Mouse (Mus musculus): ENCODE measurements at regions not wholly inside any gene's neighbourhood (a gene's known extent, or its start where the extent isn't known, plus 50 kb on each side); places are given as distances from the start of the nearest gene placed in this dataset.

DNA sequence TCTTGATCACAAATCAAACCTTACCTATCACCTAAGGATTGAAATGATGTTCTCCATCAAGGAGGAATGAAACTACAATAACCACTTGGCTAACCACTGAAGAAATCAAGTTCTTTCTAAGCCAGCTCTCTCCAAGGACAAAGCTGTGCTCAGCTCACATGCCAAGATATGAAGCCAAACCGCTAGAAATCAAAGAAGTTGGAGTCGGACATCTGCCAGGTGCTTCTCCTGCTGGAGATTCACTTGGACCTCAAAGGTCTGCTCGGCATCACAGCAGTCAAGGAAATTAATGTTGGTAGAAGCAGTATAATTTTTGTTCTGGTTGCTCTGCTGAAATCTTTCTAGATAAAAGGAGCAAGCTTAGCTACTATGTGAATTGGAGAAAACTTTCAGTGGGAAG lies 850.5 kb downstream of the Diaph3 start:
- Histone ChIP-seq H3K36me3 (ENCODE audit: control insufficient read depth, insufficient read depth, low read length) (no peaks in the 10 kb centered on the region), H3K9me3 (ENCODE audit: control insufficient read depth, low read depth, low read length) (no peaks in the 10 kb centered on the region), H3K4me3 (ENCODE audit: low read depth, low read length) (no peak overlapping the region), H3K9ac (replicated peaks; ENCODE audit: low read depth, low read length) (no peak overlapping the region), H3K4me1 (ENCODE audit: control insufficient read depth, insufficient read depth, low read length) (no peaks in the 10 kb centered on the region), H3K27me3 (ENCODE audit: control insufficient read depth, insufficient read depth, low read length) (no peaks in the 10 kb centered on the region), H3K27ac (ENCODE audit: low read length) (no peak overlapping the region), H3K4me2 (replicated peaks; ENCODE audit: low read depth, low read length) (no peak overlapping the region)
- WGBS = 93% methylated on average over 3 of the region's 3 CpGs
- ATAC-seq (ENCODE audit: insufficient number of reproducible peaks, insufficient read depth, low FRiP score, low read depth) = no peak

GRCm38 (mm10) chr14:86261640-86262230 lies 879.3 kb downstream of the Diaph3 start:
- WGBS = 51% methylated on average over 8 of the region's 8 CpGs
- H3K4me3 ChIP-seq (ENCODE audit: low read depth, low read length) = no peak overlapping the region
- H3K27me3 ChIP-seq (ENCODE audit: control insufficient read depth, insufficient read depth, low read length) = no peaks in the 10 kb centered on the region
- no peaks in the 10 kb centered on the region for H3K4me1 ChIP-seq (ENCODE audit: control insufficient read depth, insufficient read depth, low read length)
- H3K4me2 ChIP-seq (replicated peaks; ENCODE audit: low read depth, low read length) = no peak overlapping the region
- no peak overlapping the region for H3K9ac ChIP-seq (replicated peaks; ENCODE audit: low read depth, low read length)
- H3K27ac ChIP-seq (ENCODE audit: low read length) = no peak overlapping the region
- no peak for ATAC-seq (ENCODE audit: insufficient number of reproducible peaks, insufficient read depth, low FRiP score, low read depth)
- no peaks in the 10 kb centered on the region for H3K36me3 ChIP-seq (ENCODE audit: control insufficient read depth, insufficient read depth, low read length)
- no peaks in the 10 kb centered on the region for H3K9me3 ChIP-seq (ENCODE audit: control insufficient read depth, low read depth, low read length)

GRCm38 (mm10) chr14:86254196-86254595 lies 886.8 kb downstream of the Diaph3 start:
- no peaks in the 10 kb centered on the region for H3K4me1 ChIP-seq (ENCODE audit: control insufficient read depth, insufficient read depth, low read length)
- 53% methylated on average over 1 of the region's 1 CpGs for WGBS
- H3K9me3 ChIP-seq (ENCODE audit: control insufficient read depth, low read depth, low read length) = no peaks in the 10 kb centered on the region
- no peak overlapping the region for H3K9ac ChIP-seq (replicated peaks; ENCODE audit: low read depth, low read length)
- H3K4me3 ChIP-seq (ENCODE audit: low read depth, low read length) = no peak overlapping the region
- no peaks in the 10 kb centered on the region for H3K36me3 ChIP-seq (ENCODE audit: control insufficient read depth, insufficient read depth, low read length)
- no peak overlapping the region for H3K4me2 ChIP-seq (replicated peaks; ENCODE audit: low read depth, low read length)
- H3K27me3 ChIP-seq (ENCODE audit: control insufficient read depth, insufficient read depth, low read length) = no peaks in the 10 kb centered on the region
- no peak for ATAC-seq (ENCODE audit: insufficient number of reproducible peaks, insufficient read depth, low FRiP score, low read depth)
- no peak overlapping the region for H3K27ac ChIP-seq (ENCODE audit: low read length)

- no peaks in the 10 kb centered on the region for H3K9me3 ChIP-seq (ENCODE audit: control insufficient read depth, low read depth, low read length)
- H3K4me2 ChIP-seq (replicated peaks; ENCODE audit: low read depth, low read length) = no peak overlapping the region
- H3K4me1 ChIP-seq (ENCODE audit: control insufficient read depth, insufficient read depth, low read length) = no peaks in the 10 kb centered on the region
Measured at GRCm38 (mm10) chr14:86251617-86252016, 889.4 kb downstream of the Diaph3 start.

DNA sequence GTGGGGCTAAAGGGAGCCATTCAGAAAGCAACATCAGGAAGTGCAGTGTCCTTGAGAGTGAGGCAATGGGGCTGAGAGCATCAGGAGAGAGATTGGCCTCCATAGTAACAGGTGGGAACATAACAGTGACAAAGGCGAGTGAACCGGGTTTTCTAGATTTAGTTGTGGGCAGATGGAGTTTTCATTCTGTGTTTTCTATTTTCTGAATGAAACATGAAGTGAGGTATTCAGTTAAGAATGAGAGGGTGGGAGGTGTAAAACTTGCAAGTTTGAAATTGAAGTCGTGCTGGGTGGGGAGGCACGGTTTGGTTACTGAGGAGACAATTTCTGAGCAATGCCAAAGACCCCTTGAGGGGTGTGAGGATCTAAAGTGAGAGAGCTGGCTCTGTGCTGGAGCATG lies 893.3 kb downstream of the Diaph3 start:
- Histone ChIP-seq H3K4me2 (replicated peaks; ENCODE audit: low read depth, low read length) (no peak overlapping the region), H3K4me1 (ENCODE audit: control insufficient read depth, insufficient read depth, low read length) (no peaks in the 10 kb centered on the region), H3K9ac (replicated peaks; ENCODE audit: low read depth, low read length) (no peak overlapping the region), H3K4me3 (ENCODE audit: low read depth, low read length) (no peak overlapping the region), H3K9me3 (ENCODE audit: control insufficient read depth, low read depth, low read length) (no peaks in the 10 kb centered on the region), H3K36me3 (ENCODE audit: control insufficient read depth, insufficient read depth, low read length) (no peaks in the 10 kb centered on the region), H3K27me3 (ENCODE audit: control insufficient read depth, insufficient read depth, low read length) (no peaks in the 10 kb centered on the region), H3K27ac (ENCODE audit: low read length) (no peak overlapping the region)
- no peak for ATAC-seq (ENCODE audit: insufficient number of reproducible peaks, insufficient read depth, low FRiP score, low read depth)
- 86% methylated on average over 4 of the region's 4 CpGs for WGBS

More at GRCm38 (mm10) chr14:86251617-86252016, 889.4 kb downstream of the Diaph3 start:
- no peak for ATAC-seq (ENCODE audit: insufficient number of reproducible peaks, insufficient read depth, low FRiP score, low read depth)
- Histone ChIP-seq H3K36me3 (ENCODE audit: control insufficient read depth, insufficient read depth, low read length) (no peaks in the 10 kb centered on the region), H3K27ac (ENCODE audit: low read length) (no peak overlapping the region), H3K27me3 (ENCODE audit: control insufficient read depth, insufficient read depth, low read length) (no peaks in the 10 kb centered on the region), H3K9ac (replicated peaks; ENCODE audit: low read depth, low read length) (no peak overlapping the region), H3K4me3 (ENCODE audit: low read depth, low read length) (no peak overlapping the region)

- Histone ChIP-seq H3K4me3 (ENCODE audit: low read depth, low read length) (no peak overlapping the region), H3K27ac (ENCODE audit: low read length) (no peak overlapping the region), H3K9me3 (ENCODE audit: control insufficient read depth, low read depth, low read length) (no peaks in the 10 kb centered on the region), H3K27me3 (ENCODE audit: control insufficient read depth, insufficient read depth, low read length) (no peaks in the 10 kb centered on the region), H3K9ac (replicated peaks; ENCODE audit: low read depth, low read length) (no peak overlapping the region), H3K4me1 (ENCODE audit: control insufficient read depth, insufficient read depth, low read length) (no peaks in the 10 kb centered on the region), H3K36me3 (ENCODE audit: control insufficient read depth, insufficient read depth, low read length) (no peaks in the 10 kb centered on the region), H3K4me2 (replicated peaks; ENCODE audit: low read depth, low read length) (no peak overlapping the region)
- WGBS = 90% methylated on average over 8 of the region's 8 CpGs
- ATAC-seq (ENCODE audit: insufficient number of reproducible peaks, insufficient read depth, low FRiP score, low read depth) = no peak
Measured at GRCm38 (mm10) chr14:86246770-86247169, 894.3 kb downstream of the Diaph3 start.

- no peak for ATAC-seq (ENCODE audit: insufficient number of reproducible peaks, insufficient read depth, low FRiP score, low read depth)
- Histone ChIP-seq H3K36me3 (ENCODE audit: control insufficient read depth, insufficient read depth, low read length) (no peaks in the 10 kb centered on the region), H3K4me1 (ENCODE audit: control insufficient read depth, insufficient read depth, low read length) (no peaks in the 10 kb centered on the region), H3K4me3 (ENCODE audit: low read depth, low read length) (no peak overlapping the region), H3K27ac (ENCODE audit: low read length) (no peak overlapping the region), H3K4me2 (replicated peaks; ENCODE audit: low read depth, low read length) (no peak overlapping the region), H3K9ac (replicated peaks; ENCODE audit: low read depth, low read length) (no peak overlapping the region), H3K9me3 (ENCODE audit: control insufficient read depth, low read depth, low read length) (no peaks in the 10 kb centered on the region), H3K27me3 (ENCODE audit: control insufficient read depth, insufficient read depth, low read length) (no peaks in the 10 kb centered on the region)
- WGBS = 88% methylated on average over 1 of the region's 1 CpGs
Measured at GRCm38 (mm10) chr14:86243662-86244061, 897.4 kb downstream of the Diaph3 start.

GRCm38 (mm10) chr14:86242836-86243235 lies 898.2 kb downstream of the Diaph3 start:
- Histone ChIP-seq H3K4me1 (ENCODE audit: control insufficient read depth, insufficient read depth, low read length) (no peaks in the 10 kb centered on the region), H3K27ac (ENCODE audit: low read length) (no peak overlapping the region), H3K36me3 (ENCODE audit: control insufficient read depth, insufficient read depth, low read length) (no peaks in the 10 kb centered on the region), H3K27me3 (ENCODE audit: control insufficient read depth, insufficient read depth, low read length) (no peaks in the 10 kb centered on the region), H3K9ac (replicated peaks; ENCODE audit: low read depth, low read length) (no peak overlapping the region), H3K4me2 (replicated peaks; ENCODE audit: low read depth, low read length) (no peak overlapping the region), H3K9me3 (ENCODE audit: control insufficient read depth, low read depth, low read length) (no peaks in the 10 kb centered on the region), H3K4me3 (ENCODE audit: low read depth, low read length) (no peak overlapping the region)
- WGBS = 88% methylated on average over 1 of the region's 1 CpGs
- no peak for ATAC-seq (ENCODE audit: insufficient number of reproducible peaks, insufficient read depth, low FRiP score, low read depth)

- WGBS = 36% methylated on average over 2 of the region's 2 CpGs
- Histone ChIP-seq H3K4me2 (replicated peaks; ENCODE audit: low read depth, low read length) (no peak overlapping the region), H3K9ac (replicated peaks; ENCODE audit: low read depth, low read length) (no peak overlapping the region), H3K27me3 (ENCODE audit: control insufficient read depth, insufficient read depth, low read length) (no peaks in the 10 kb centered on the region), H3K9me3 (ENCODE audit: control insufficient read depth, low read depth, low read length) (no peaks in the 10 kb centered on the region), H3K36me3 (ENCODE audit: control insufficient read depth, insufficient read depth, low read length) (no peaks in the 10 kb centered on the region), H3K4me3 (ENCODE audit: low read depth, low read length) (no peak overlapping the region), H3K27ac (ENCODE audit: low read length) (no peak overlapping the region), H3K4me1 (ENCODE audit: control insufficient read depth, insufficient read depth, low read length) (no peaks in the 10 kb centered on the region)
- no peak for ATAC-seq (ENCODE audit: insufficient number of reproducible peaks, insufficient read depth, low FRiP score, low read depth)
Measured at GRCm38 (mm10) chr14:86239090-86239489, 901.9 kb downstream of the Diaph3 start.

All from stomach, embryonic 14.5 days (tissue).